ENCODE assay signal across 7 mouse cellular contexts in genomic region chr11:75468410-75468809, GRCm38 (mm10). TPM values are rescaled to one million over a fixed set of nuclear protein-coding genes. Genes with fewer than 3 reads are reported as not detected.
DNase-seq lines count a peak whose midpoint lies in the region; ATAC-seq and TF ChIP-seq lines count a peak whose summit lies in the region.

No protein-coding gene starts in this region.

- peak overlapping the region; percentile 74 for H3K27ac ChIP-seq in forebrain, embryonic 10.5 days
- no peak overlapping the region for H3K27ac ChIP-seq in intestine, embryonic 15.5 days
- no peak overlapping the region for H3K27ac ChIP-seq in neural tube, embryonic 12.5 days
- no peak overlapping the region for H3K27ac ChIP-seq in cerebellum, adult 2 months (ENCODE audit: insufficient read depth, low read length)

- DNase-seq in lung, adult 2 months: no peak
- DNase-seq in lung, postnatal 25 days (ENCODE audit: low spot score): no peak
- DNase-seq in forebrain, embryonic 10.5 days (ENCODE audit: extremely low spot score, low spot score): no peak
- no peak for DNase-seq in cerebellum, adult 2 months
- DNase-seq in adrenal gland, postnatal 14 days: no peak

- H3K4me1 ChIP-seq in lung, adult 2 months (ENCODE audit: control insufficient read depth, insufficient read depth, low read length): peaks cover 7% of the 10 kb centered on the region
- peaks cover 19% of the 10 kb centered on the region for H3K4me1 ChIP-seq in forebrain, embryonic 10.5 days
- peaks cover 17% of the 10 kb centered on the region for H3K4me1 ChIP-seq in intestine, embryonic 15.5 days (replicated peaks)
- H3K4me1 ChIP-seq in neural tube, embryonic 12.5 days: peaks cover 11% of the 10 kb centered on the region; the same call in 1 of the 2 replicates
- no peaks in the 10 kb centered on the region for H3K4me1 ChIP-seq in cerebellum, adult 2 months (ENCODE audit: control insufficient read depth, insufficient read depth, low read length)

- H3K9me3 ChIP-seq in forebrain, embryonic 10.5 days: 0 out of 2 replicates have a peak, but pooled peaks cover 4% of the 10 kb centered on the region
- H3K9me3 ChIP-seq in intestine, embryonic 15.5 days: no peaks in the 10 kb centered on the region
- H3K9me3 ChIP-seq in neural tube, embryonic 12.5 days: no peaks in the 10 kb centered on the region

- no peak for TF ChIP-seq POLR2A in lung, adult 2 months (IDR thresholded peaks at IDR 0.05; ENCODE audit: borderline replicate concordance, extremely low read depth, low read depth, low read length)
- TF ChIP-seq POLR2A in cerebellum, adult 2 months (IDR thresholded peaks at IDR 0.05; ENCODE audit: borderline replicate concordance, insufficient read depth, low read length): no peak

- H3K4me3 ChIP-seq in lung, adult 2 months (replicated peaks; ENCODE audit: extremely low read depth, low read depth, low read length): peak overlapping the region; percentile 53
- H3K4me3 ChIP-seq in forebrain, embryonic 10.5 days: peak overlapping the region; percentile 52
- peak overlapping the region; percentile 52 for H3K4me3 ChIP-seq in intestine, embryonic 15.5 days (replicated peaks)
- H3K4me3 ChIP-seq in neural tube, embryonic 12.5 days: peak overlapping the region; percentile 33
- H3K4me3 ChIP-seq in cerebellum, adult 2 months (replicated peaks; ENCODE audit: insufficient read depth, low read depth, low read length): no peak overlapping the region

- TF ChIP-seq CTCF in lung, adult 2 months (IDR thresholded peaks at IDR 0.05; ENCODE audit: insufficient read depth, low read length): no peak
- no peak for TF ChIP-seq CTCF in cerebellum, adult 2 months (IDR thresholded peaks at IDR 0.05; ENCODE audit: borderline replicate concordance, insufficient read depth, low read depth, low read length)

- peaks cover 14% of the 10 kb centered on the region; the same call in 1 of the 2 replicates for H3K27me3 ChIP-seq in forebrain, embryonic 10.5 days (ENCODE audit: poor library complexity, severe bottlenecking)
- H3K27me3 ChIP-seq in intestine, embryonic 15.5 days (replicated peaks): no peaks in the 10 kb centered on the region
- H3K27me3 ChIP-seq in neural tube, embryonic 12.5 days (replicated peaks): no peaks in the 10 kb centered on the region
- no peaks in the 10 kb centered on the region for H3K27me3 ChIP-seq in cerebellum, adult 2 months (ENCODE audit: control insufficient read depth, insufficient read depth, low read length)

- H3K36me3 ChIP-seq in forebrain, embryonic 10.5 days (replicated peaks): peaks cover 19% of the 10 kb centered on the region
- H3K36me3 ChIP-seq in intestine, embryonic 15.5 days: peaks cover 6% of the 10 kb centered on the region; the same call in 1 of the 2 replicates
- peaks cover 16% of the 10 kb centered on the region for H3K36me3 ChIP-seq in neural tube, embryonic 12.5 days

- no peak; the same call in 1 of the 2 replicates for ATAC-seq in intestine, embryonic 15.5 days
- no peak for ATAC-seq in neural tube, embryonic 12.5 days (ENCODE audit: low FRiP score, low read depth)

- H3K4me2 ChIP-seq in intestine, embryonic 15.5 days (replicated peaks): peak overlapping the region; percentile 91
- peak overlapping the region; percentile 67 for H3K4me2 ChIP-seq in neural tube, embryonic 12.5 days (replicated peaks)

- 69% methylated on average over 7 of the region's 7 CpGs for WGBS in lung, adult 2 months
- 65% methylated on average over 7 of the region's 7 CpGs for WGBS in forebrain, embryonic 10.5 days
- 58% methylated on average over 7 of the region's 7 CpGs for WGBS in intestine, embryonic 15.5 days
- WGBS in neural tube, embryonic 12.5 days: 75% methylated on average over 7 of the region's 7 CpGs
- 68% methylated on average over 7 of the region's 7 CpGs for WGBS in cerebellum, adult 2 months

- peak overlapping the region; percentile 73 for H3K9ac ChIP-seq in intestine, embryonic 15.5 days
- H3K9ac ChIP-seq in neural tube, embryonic 12.5 days: peak overlapping the region; percentile 55; the same call in 1 of the 2 replicates

RNA-seq across cellular contexts. Expression of gene Tlcd2, which starts 6.9 kb away (rescaled TPM):
- 15.3 and 29.6 TPM in 2 replicates for polyA plus RNA-seq in lung, adult 2 months (2012; rRNA removed)
- 8.5 and 9.7 TPM in 2 replicates for polyA plus RNA-seq in forebrain, embryonic 10.5 days (2016; fragmentation: Nextera tagmentation; extraction: Ambion mirVana)
- polyA plus RNA-seq in intestine, embryonic 15.5 days (2015; fragmentation: Nextera tagmentation; extraction: Ambion mirVana): 17.7 and 20.3 TPM in 2 replicates
- 8.3 and 8.6 TPM in 2 replicates for polyA plus RNA-seq in neural tube, embryonic 12.5 days (2016; fragmentation: Nextera tagmentation; extraction: Ambion mirVana)
- 0.56 and 0.70 TPM in 2 replicates for polyA plus RNA-seq in cerebellum, adult 2 months (2012; rRNA removed)
- 13.9 and 24.7 TPM in 2 replicates for total RNA-seq in adrenal gland, postnatal 14 days (2021)

RNA-seq across cellular contexts. Expression of gene Wdr81, which starts 13.9 kb away (rescaled TPM):
- polyA plus RNA-seq in lung, adult 2 months (2012; rRNA removed): 27.9 and 29.9 TPM in 2 replicates
- polyA plus RNA-seq in forebrain, embryonic 10.5 days (2016; fragmentation: Nextera tagmentation; extraction: Ambion mirVana): 5.8 and 6.4 TPM in 2 replicates
- polyA plus RNA-seq in intestine, embryonic 15.5 days (2015; fragmentation: Nextera tagmentation; extraction: Ambion mirVana): 6.1 and 7.0 TPM in 2 replicates
- polyA plus RNA-seq in neural tube, embryonic 12.5 days (2016; fragmentation: Nextera tagmentation; extraction: Ambion mirVana): 8.2 and 9.0 TPM in 2 replicates
- polyA plus RNA-seq in cerebellum, adult 2 months (2012; rRNA removed): 15.1 and 15.3 TPM in 2 replicates
- 14.2 and 16.5 TPM in 2 replicates for total RNA-seq in adrenal gland, postnatal 14 days (2021)

RNA-seq across cellular contexts. Expression of gene Prpf8, which starts 18.2 kb away (rescaled TPM):
- 67.9 and 90.2 TPM in 2 replicates for polyA plus RNA-seq in lung, adult 2 months (2012; rRNA removed)
- 77.5 and 78.7 TPM in 2 replicates for polyA plus RNA-seq in forebrain, embryonic 10.5 days (2016; fragmentation: Nextera tagmentation; extraction: Ambion mirVana)
- 47.5 and 48.2 TPM in 2 replicates for polyA plus RNA-seq in intestine, embryonic 15.5 days (2015; fragmentation: Nextera tagmentation; extraction: Ambion mirVana)
- 68.3 and 69.2 TPM in 2 replicates for polyA plus RNA-seq in neural tube, embryonic 12.5 days (2016; fragmentation: Nextera tagmentation; extraction: Ambion mirVana)
- polyA plus RNA-seq in cerebellum, adult 2 months (2012; rRNA removed): 110 and 123 TPM in 2 replicates
- total RNA-seq in adrenal gland, postnatal 14 days (2021): 127 and 135 TPM in 2 replicates

RNA-seq across cellular contexts. Expression of gene Serpinf2, which starts 29.0 kb away (rescaled TPM):
- 0.60 and 0.82 TPM in 2 replicates for polyA plus RNA-seq in lung, adult 2 months (2012; rRNA removed)
- polyA plus RNA-seq in forebrain, embryonic 10.5 days (2016; fragmentation: Nextera tagmentation; extraction: Ambion mirVana): 0.06 TPM in 1 of 2 replicates, not detected in the other
- polyA plus RNA-seq in intestine, embryonic 15.5 days (2015; fragmentation: Nextera tagmentation; extraction: Ambion mirVana): 20.4 and 26.4 TPM in 2 replicates
- 0.18 and 0.40 TPM in 2 replicates for polyA plus RNA-seq in neural tube, embryonic 12.5 days (2016; fragmentation: Nextera tagmentation; extraction: Ambion mirVana)
- 0.13 and 0.15 TPM in 2 replicates for polyA plus RNA-seq in cerebellum, adult 2 months (2012; rRNA removed)
- 6.8 and 123 TPM in 2 replicates for total RNA-seq in adrenal gland, postnatal 14 days (2021)

RNA-seq across cellular contexts. Expression of gene Rilp, which starts 41.5 kb away (rescaled TPM):
- 14.5 and 15.3 TPM in 2 replicates for polyA plus RNA-seq in lung, adult 2 months (2012; rRNA removed)
- polyA plus RNA-seq in forebrain, embryonic 10.5 days (2016; fragmentation: Nextera tagmentation; extraction: Ambion mirVana): 0.15 and 0.26 TPM in 2 replicates
- polyA plus RNA-seq in intestine, embryonic 15.5 days (2015; fragmentation: Nextera tagmentation; extraction: Ambion mirVana): 1.6 and 2.3 TPM in 2 replicates
- polyA plus RNA-seq in neural tube, embryonic 12.5 days (2016; fragmentation: Nextera tagmentation; extraction: Ambion mirVana): 0.52 and 0.76 TPM in 2 replicates
- polyA plus RNA-seq in cerebellum, adult 2 months (2012; rRNA removed): 5.4 and 5.7 TPM in 2 replicates
- total RNA-seq in adrenal gland, postnatal 14 days (2021): 14.3 and 15.9 TPM in 2 replicates
